Mouse (Mus musculus): ENCODE measurements around the gene Fam166a.

DNA sequence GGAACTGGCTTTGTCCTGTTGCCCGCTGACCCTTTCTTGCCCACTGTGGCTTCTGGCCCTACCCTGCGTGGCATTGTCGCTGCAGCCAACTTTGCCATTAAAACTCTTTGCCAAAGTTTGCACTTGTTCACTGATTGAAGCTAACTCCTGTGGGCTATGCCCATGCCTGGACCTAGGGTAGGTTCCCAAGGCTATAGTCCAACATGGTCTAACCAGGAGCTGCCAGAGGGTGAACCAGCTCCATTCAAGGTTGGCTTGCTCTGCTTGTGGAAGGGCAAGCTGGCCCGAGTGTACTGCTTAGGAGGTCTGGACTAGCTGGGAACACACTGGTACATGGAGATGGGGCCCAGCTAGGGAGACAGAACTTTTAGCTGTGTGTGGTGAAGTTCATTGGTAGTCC lies 25.6 kb downstream of the Fam166a start:
- TF ChIP-seq HCFC1 (IDR thresholded peaks at IDR 0.05; ENCODE audit: borderline replicate concordance, insufficient read depth, low read length): no peak
- TF ChIP-seq ZC3H11A (IDR thresholded peaks at IDR 0.05; ENCODE audit: borderline replicate concordance, low read depth, low read length): no peak
- TF ChIP-seq MAFK (IDR thresholded peaks at IDR 0.05; ENCODE audit: insufficient read depth, low read depth, low read length): no peak

Data from ES-E14 (cell line).